Mouse (Mus musculus) ES-Bruce4 (cell line): Measurements from ENCODE around the gene Sorcs3. TPM values are rescaled to one million over a fixed set of nuclear protein-coding genes. Genes with fewer than 3 reads are reported as not detected.

Experiments
- H3K27ac ChIP-seq: 2 replicates; pipeline ENCODE4 v1.5.1; 2012; ENCODE audit warnings: low read length, inconsistent platforms; ENCODE audit not compliant: insufficient read depth
- H3K27me3 ChIP-seq: 2 replicates; pipeline ENCODE4 v1.6.1; 2012; ENCODE audit warnings: mild to moderate bottlenecking, low read length, inconsistent platforms; ENCODE audit not compliant: control insufficient read depth, poor library complexity, insufficient read depth, severe bottlenecking
- H3K36me3 ChIP-seq: 2 replicates; pipeline ENCODE4 v1.6.1; 2012; ENCODE audit warnings: inconsistent platforms, mild to moderate bottlenecking, low read length, moderate library complexity; ENCODE audit not compliant: control insufficient read depth, poor library complexity, insufficient read depth, severe bottlenecking
- H3K4me1 ChIP-seq: one replicate; pipeline ENCODE4 v1.8.1; 2011; ENCODE audit warnings: low read length; ENCODE audit not compliant: control insufficient read depth, insufficient read depth
- H3K4me3 ChIP-seq: 2 replicates; pipeline ENCODE4 v1.5.1; 2011; ENCODE audit warnings: low read depth, mild to moderate bottlenecking, low read length
- H3K9ac ChIP-seq: 2 replicates; pipeline ENCODE4 v1.6.1; 2012; ENCODE audit warnings: low read depth, mild to moderate bottlenecking, inconsistent platforms; ENCODE audit not compliant: poor library complexity, severe bottlenecking
- H3K9me3 ChIP-seq: replicated peaks from 2 replicates; pipeline ENCODE4 v1.6.1; 2012; ENCODE audit warnings: mild to moderate bottlenecking, low read length, inconsistent platforms; ENCODE audit not compliant: control insufficient read depth, poor library complexity, insufficient read depth, severe bottlenecking
- CTCF ChIP-seq: IDR thresholded peaks from one replicate; pipeline ENCODE4 v1.8.1; 2011; ENCODE audit warnings: low read depth, low read length
- EP300 ChIP-seq: IDR thresholded peaks from 2 replicates; pipeline ENCODE4 v1.6.1; 2011; ENCODE audit warnings: low read depth, low read length; ENCODE audit not compliant: insufficient read depth
- POLR2A ChIP-seq: IDR thresholded peaks from one replicate; pipeline ENCODE4 v1.8.1; 2011; ENCODE audit warnings: low read length; ENCODE audit not compliant: insufficient read depth
- polyA plus RNA-seq: library from polyadenylated mRNA; stranded (reverse); fragments of >200 nt; gene quantifications from 2 replicates; pipeline ENCODE4 v1.2.4, GENCODE M21; 2011; ENCODE audit warnings: low read depth; ENCODE audit not compliant: missing spikeins, insufficient read depth, insufficient read length

Gene Sorcs3
- polyA plus RNA-seq, 1 experiment = not detected

- H3K9ac ChIP-seq = no peak overlapping the region
- H3K27ac ChIP-seq = no peak overlapping the region
- H3K27me3 ChIP-seq = peaks cover 19% of the 10 kb centered on the region
- H3K9me3 ChIP-seq = no peaks in the 10 kb centered on the region
- TF ChIP-seq POLR2A (no peak), CTCF (no peak), EP300 (no peak)
- H3K4me3 ChIP-seq = peak overlapping the region; percentile 61
- H3K4me1 ChIP-seq = no peaks in the 10 kb centered on the region
- no peaks in the 10 kb centered on the region for H3K36me3 ChIP-seq
Observed at GRCm38 (mm10) chr19:48204476-48204875, 1.3 kb upstream of the Sorcs3 start.

GRCm38 (mm10) chr19:48204892-48205761 lies 698 bp upstream of the Sorcs3 start:
- TF ChIP-seq CTCF (no peak), POLR2A (no peak), EP300 (no peak)
- H3K27me3 ChIP-seq = peaks cover 19% of the 10 kb centered on the region
- H3K9me3 ChIP-seq = no peaks in the 10 kb centered on the region
- peak overlapping the region; percentile 55 for H3K9ac ChIP-seq
- peak overlapping the region; percentile 66 for H3K4me3 ChIP-seq
- no peaks in the 10 kb centered on the region for H3K4me1 ChIP-seq
- no peak overlapping the region for H3K27ac ChIP-seq
- H3K36me3 ChIP-seq = no peaks in the 10 kb centered on the region

GRCm38 (mm10) chr19:48206861-48207730 lies 1.3 kb downstream of the Sorcs3 start:
- Histone ChIP-seq H3K4me3 (no peak overlapping the region), H3K4me1 (no peaks in the 10 kb centered on the region), H3K27ac (no peak overlapping the region), H3K9me3 (no peaks in the 10 kb centered on the region), H3K36me3 (no peaks in the 10 kb centered on the region), H3K9ac (no peak overlapping the region), H3K27me3 (peaks cover 19% of the 10 kb centered on the region)
- TF ChIP-seq POLR2A (no peak), CTCF (no peak), EP300 (no peak)

- H3K36me3 ChIP-seq = no peaks in the 10 kb centered on the region
- H3K27me3 ChIP-seq = peaks cover 19% of the 10 kb centered on the region
- no peak overlapping the region for H3K27ac ChIP-seq
- no peaks in the 10 kb centered on the region for H3K4me1 ChIP-seq
- no peak for TF ChIP-seq CTCF
- H3K9ac ChIP-seq = no peak overlapping the region
- no peaks in the 10 kb centered on the region; the same call in 1 of the 2 replicates for H3K9me3 ChIP-seq
- no peak overlapping the region for H3K4me3 ChIP-seq
Observed at GRCm38 (mm10) chr19:48207731-48208370, 2.0 kb downstream of the Sorcs3 start.

- H3K9me3 ChIP-seq = no peaks in the 10 kb centered on the region; the same call in 1 of the 2 replicates
- H3K27me3 ChIP-seq = no peaks in the 10 kb centered on the region
- no peak overlapping the region for H3K27ac ChIP-seq
- no peak overlapping the region for H3K9ac ChIP-seq
- H3K4me1 ChIP-seq = no peaks in the 10 kb centered on the region
- H3K36me3 ChIP-seq = no peaks in the 10 kb centered on the region
- no peak overlapping the region for H3K4me3 ChIP-seq
- TF ChIP-seq CTCF (no peak), EP300 (no peak), POLR2A (no peak)
Observed at GRCm38 (mm10) chr19:48215379-48215778, 9.6 kb downstream of the Sorcs3 start.
